Mouse (Mus musculus): Measurements from ENCODE around the gene Wnt11. TPM values are rescaled to one million over a fixed set of nuclear protein-coding genes. Genes with fewer than 3 reads are reported as not detected.

Gene Wnt11
- total and polyA plus RNA-seq, 2 experiments from 2014 or later, result 2.2 to 17.2 TPM

GRCm38 (mm10) chr7:98870791-98871190 lies 35.9 kb downstream of the Wnt11 start:
- DNase-seq (ENCODE audit: low spot score) (no peak), ATAC-seq (no peak)
- no peak overlapping the region for H3K4me3 ChIP-seq (ENCODE audit: low read length)
- H3K36me3 ChIP-seq (ENCODE audit: insufficient read depth, low read length), result no peaks in the 10 kb centered on the region
- no peak for TF ChIP-seq CTCF (IDR thresholded peaks at IDR 0.05; ENCODE audit: low read depth)
- H3K4me1 ChIP-seq (ENCODE audit: insufficient read depth, low read length), result peaks cover 6% of the 10 kb centered on the region; the same call in 1 of the 2 replicates
- no peak overlapping the region for H3K4me2 ChIP-seq (ENCODE audit: low read depth, low read length)
- WGBS, result 30% methylated on average over 12 of the region's 12 CpGs
- H3K27me3 ChIP-seq (ENCODE audit: insufficient read depth, low read length), result no peaks in the 10 kb centered on the region
- H3K9me3 ChIP-seq (ENCODE audit: low read length), result no peaks in the 10 kb centered on the region
- H3K27ac ChIP-seq, result no peak overlapping the region
- no peak overlapping the region for H3K9ac ChIP-seq (replicated peaks; ENCODE audit: low read length)

GRCm38 (mm10) chr7:98871882-98872281 lies 37.0 kb downstream of the Wnt11 start:
- H3K36me3 ChIP-seq (ENCODE audit: insufficient read depth, low read length), result no peaks in the 10 kb centered on the region
- WGBS, result 55% methylated on average over 12 of the region's 12 CpGs
- DNase-seq (ENCODE audit: low spot score), result no peak
- H3K4me1 ChIP-seq (ENCODE audit: insufficient read depth, low read length), result peaks cover 11% of the 10 kb centered on the region; the same call in 1 of the 2 replicates
- no peak for ATAC-seq
- no peak overlapping the region for H3K9ac ChIP-seq (replicated peaks; ENCODE audit: low read length)
- TF ChIP-seq CTCF (IDR thresholded peaks at IDR 0.05; ENCODE audit: low read depth), result no peak
- no peaks in the 10 kb centered on the region for H3K9me3 ChIP-seq (ENCODE audit: low read length)
- no peak overlapping the region for H3K4me2 ChIP-seq (ENCODE audit: low read depth, low read length)
- H3K27me3 ChIP-seq (ENCODE audit: insufficient read depth, low read length), result no peaks in the 10 kb centered on the region
- no peak overlapping the region for H3K4me3 ChIP-seq (ENCODE audit: low read length)
- H3K27ac ChIP-seq, result no peak overlapping the region

- DNase-seq (ENCODE audit: low spot score), result no peak
Observed at GRCm38 (mm10) chr7:98873316-98873715, 38.4 kb downstream of the Wnt11 start.

GRCm38 (mm10) chr7:98874411-98874951 lies 39.6 kb downstream of the Wnt11 start:
- WGBS, result 52% methylated on average over 6 of the region's 6 CpGs
- Histone ChIP-seq H3K36me3 (ENCODE audit: insufficient read depth, low read length) (no peaks in the 10 kb centered on the region), H3K4me1 (ENCODE audit: insufficient read depth, low read length) (peaks cover 11% of the 10 kb centered on the region; the same call in 1 of the 2 replicates), H3K9ac (replicated peaks; ENCODE audit: low read length) (no peak overlapping the region), H3K9me3 (ENCODE audit: low read length) (no peaks in the 10 kb centered on the region), H3K4me2 (ENCODE audit: low read depth, low read length) (no peak overlapping the region), H3K4me3 (ENCODE audit: low read length) (no peak overlapping the region), H3K27me3 (ENCODE audit: insufficient read depth, low read length) (no peaks in the 10 kb centered on the region), H3K27ac (no peak overlapping the region)
- TF ChIP-seq CTCF (IDR thresholded peaks at IDR 0.05; ENCODE audit: low read depth), result no peak
- DNase-seq (ENCODE audit: low spot score) (no peak), ATAC-seq (no peak)

More at GRCm38 (mm10) chr7:98873316-98873715, 38.4 kb downstream of the Wnt11 start:
- Histone ChIP-seq H3K4me3 (ENCODE audit: low read length) (no peak overlapping the region), H3K27me3 (ENCODE audit: insufficient read depth, low read length) (no peaks in the 10 kb centered on the region), H3K36me3 (ENCODE audit: insufficient read depth, low read length) (no peaks in the 10 kb centered on the region), H3K27ac (no peak overlapping the region), H3K4me2 (ENCODE audit: low read depth, low read length) (no peak overlapping the region), H3K9me3 (ENCODE audit: low read length) (no peaks in the 10 kb centered on the region), H3K9ac (replicated peaks; ENCODE audit: low read length) (no peak overlapping the region), H3K4me1 (ENCODE audit: insufficient read depth, low read length) (peaks cover 11% of the 10 kb centered on the region; the same call in 1 of the 2 replicates)
- WGBS, result 83% methylated on average over 12 of the region's 12 CpGs
- no peak for ATAC-seq
- TF ChIP-seq CTCF (IDR thresholded peaks at IDR 0.05; ENCODE audit: low read depth), result no peak

GRCm38 (mm10) chr7:98875390-98875990 lies 40.6 kb downstream of the Wnt11 start:
- no peaks in the 10 kb centered on the region for H3K27me3 ChIP-seq (ENCODE audit: insufficient read depth, low read length)
- no peaks in the 10 kb centered on the region for H3K36me3 ChIP-seq (ENCODE audit: insufficient read depth, low read length)
- H3K9me3 ChIP-seq (ENCODE audit: low read length), result no peaks in the 10 kb centered on the region
- WGBS, result 19% methylated on average over 12 of the region's 13 CpGs
- H3K9ac ChIP-seq (replicated peaks; ENCODE audit: low read length), result no peak overlapping the region
- H3K4me3 ChIP-seq (ENCODE audit: low read length), result no peak overlapping the region
- TF ChIP-seq CTCF (IDR thresholded peaks at IDR 0.05; ENCODE audit: low read depth), result peak; percentile 23
- H3K4me2 ChIP-seq (ENCODE audit: low read depth, low read length), result peak overlapping the region; percentile 36
- ATAC-seq (peak; percentile 63), DNase-seq (ENCODE audit: low spot score) (peak; percentile 81)
- no peak overlapping the region for H3K27ac ChIP-seq
- H3K4me1 ChIP-seq (ENCODE audit: insufficient read depth, low read length), result peaks cover 11% of the 10 kb centered on the region; the same call in 1 of the 2 replicates

GRCm38 (mm10) chr7:98876119-98876518 lies 41.2 kb downstream of the Wnt11 start:
- Histone ChIP-seq H3K9ac (replicated peaks; ENCODE audit: low read length) (no peak overlapping the region), H3K4me1 (ENCODE audit: insufficient read depth, low read length) (peaks cover 11% of the 10 kb centered on the region; the same call in 1 of the 2 replicates), H3K27ac (no peak overlapping the region), H3K4me2 (ENCODE audit: low read depth, low read length) (peak overlapping the region; percentile 36; the same call in 1 of the 2 replicates), H3K27me3 (ENCODE audit: insufficient read depth, low read length) (no peaks in the 10 kb centered on the region), H3K36me3 (ENCODE audit: insufficient read depth, low read length) (no peaks in the 10 kb centered on the region), H3K9me3 (ENCODE audit: low read length) (no peaks in the 10 kb centered on the region), H3K4me3 (ENCODE audit: low read length) (no peak overlapping the region)
- TF ChIP-seq CTCF (IDR thresholded peaks at IDR 0.05; ENCODE audit: low read depth), result no peak
- no peak for DNase-seq (ENCODE audit: low spot score)
- no peak for ATAC-seq
- 29% methylated on average over 13 of the region's 13 CpGs for WGBS

- Histone ChIP-seq H3K27me3 (ENCODE audit: insufficient read depth, low read length) (no peaks in the 10 kb centered on the region), H3K9ac (replicated peaks; ENCODE audit: low read length) (no peak overlapping the region), H3K36me3 (ENCODE audit: insufficient read depth, low read length) (no peaks in the 10 kb centered on the region), H3K9me3 (ENCODE audit: low read length) (no peaks in the 10 kb centered on the region), H3K4me1 (ENCODE audit: insufficient read depth, low read length) (peaks cover 13% of the 10 kb centered on the region; the same call in 1 of the 2 replicates), H3K4me3 (ENCODE audit: low read length) (no peak overlapping the region), H3K27ac (no peak overlapping the region), H3K4me2 (ENCODE audit: low read depth, low read length) (no peak overlapping the region)
- TF ChIP-seq CTCF (IDR thresholded peaks at IDR 0.05; ENCODE audit: low read depth), result no peak
- ATAC-seq, result no peak
- WGBS, result 83% methylated on average over 2 of the region's 2 CpGs
- DNase-seq (ENCODE audit: low spot score), result no peak
Observed at GRCm38 (mm10) chr7:98879176-98879575, 44.3 kb downstream of the Wnt11 start.

All from hindbrain, postnatal 0 days (tissue).